Mouse (Mus musculus) stomach, postnatal 0 days (tissue): ENCODE results near the gene Shisal2a. TPM values are rescaled to one million over a fixed set of nuclear protein-coding genes. Genes with fewer than 3 reads are reported as not detected.

Experiments used
- ATAC-seq: fragments of 200-750 bp; cut with Nextera tagmentation; 2 replicates; pipeline ENCODE4 v1.8.0; 2017; ENCODE audit not compliant: low FRiP score, low TSS enrichment
- DNase-seq: peaks from one replicate; pipeline ENCODE4 v3.0.0-alpha.2; 2016; ENCODE audit warnings: low spot score
- H3K27ac ChIP-seq: fragments of 300-500 bp; sonication (generic); replicated peaks from 2 replicates; pipeline ENCODE4 v1.5.1; 2014; ENCODE audit warnings: mild to moderate bottlenecking, control low read depth
- H3K27me3 ChIP-seq: fragments of 300-500 bp; sonication (generic); 2 replicates; pipeline ENCODE4 v1.6.1; 2014; ENCODE audit warnings: low read length; ENCODE audit not compliant: control insufficient read depth, insufficient read depth
- H3K36me3 ChIP-seq: fragments of 300-500 bp; sonication (generic); 2 replicates; pipeline ENCODE4 v1.6.1; 2014; ENCODE audit warnings: low read length, mixed read lengths; ENCODE audit not compliant: control insufficient read depth, insufficient read depth
- H3K4me1 ChIP-seq: fragments of 300-500 bp; sonication (generic); replicated peaks from 2 replicates; pipeline ENCODE4 v1.6.1; 2014; ENCODE audit warnings: antibody characterized with exemption; ENCODE audit not compliant: control insufficient read depth, insufficient read depth
- H3K4me2 ChIP-seq: fragments of 300-500 bp; sonication (generic); replicated peaks from 2 replicates; pipeline ENCODE4 v1.6.1; 2014; ENCODE audit warnings: low read depth, mild to moderate bottlenecking, control low read depth, moderate library complexity
- H3K4me3 ChIP-seq: fragments of 300-500 bp; sonication (generic); 2 replicates; pipeline ENCODE4 v1.5.1; 2014; ENCODE audit warnings: low read depth, low read length, control low read depth
- H3K9ac ChIP-seq: fragments of 300-500 bp; sonication (generic); 2 replicates; pipeline ENCODE4 v1.6.1; 2014; ENCODE audit warnings: mild to moderate bottlenecking, low read length, control low read depth, mixed read lengths
- H3K9me3 ChIP-seq: fragments of 300-500 bp; sonication (generic); 2 replicates; pipeline ENCODE4 v1.6.1; 2016; ENCODE audit warnings: low read length; ENCODE audit not compliant: control insufficient read depth
- CTCF ChIP-seq: IDR thresholded peaks from 2 replicates; pipeline ENCODE4 v1.5.1; 2016; ENCODE audit warnings: antibody characterized with exemption, low read depth, mild to moderate bottlenecking, moderate library complexity
- EP300 ChIP-seq: optimal IDR thresholded peaks from 2 replicates; pipeline ENCODE3; 2016; ENCODE audit warnings: antibody characterized with exemption
- WGBS: fragments of 180-500 bp; shearing (Covaris S2); extraction: QIAGEN DNeasy Blood & Tissue Kit; methylation state at CpG from one replicate; pipeline ENCODE4 v1.1.7; 2014; 5-methylcytosine and 5-hydroxymethylcytosine counted together
- polyA plus RNA-seq: library from polyadenylated mRNA; unstranded; fragments of >200 nt; fragmentation: Nextera tagmentation; extraction: Ambion mirVana; gene quantifications from 2 replicates; pipeline ENCODE4 v1.2.1, GENCODE M21; 2015

Gene Shisal2a
- polyA plus RNA-seq, 1 experiment from 2014 or later, result 4.9 TPM

- Histone ChIP-seq H3K9ac (no peak overlapping the region), H3K27ac (0 out of 2 replicates have a peak overlapping the region, but pooled peaks have one; percentile 79), H3K36me3 (no peaks in the 10 kb centered on the region), H3K27me3 (no peaks in the 10 kb centered on the region), H3K4me2 (no peak overlapping the region), H3K4me3 (no peak overlapping the region), H3K9me3 (no peaks in the 10 kb centered on the region), H3K4me1 (peaks cover 3% of the 10 kb centered on the region)
- 79% methylated on average over 3 of the region's 3 CpGs for WGBS
- TF ChIP-seq CTCF (no peak), EP300 (no peak)
- DNase-seq, result no peak
- no peak for ATAC-seq
These were observed 34.1 kb downstream of the Shisal2a start for GRCm38 (mm10) chr4:108349064-108349463.

GRCm38 (mm10) chr4:108348256-108348875 lies 34.8 kb downstream of the Shisal2a start:
- Histone ChIP-seq H3K4me3 (no peak overlapping the region), H3K36me3 (no peaks in the 10 kb centered on the region), H3K4me2 (no peak overlapping the region), H3K9ac (no peak overlapping the region), H3K4me1 (peaks cover 3% of the 10 kb centered on the region), H3K27me3 (no peaks in the 10 kb centered on the region), H3K9me3 (no peaks in the 10 kb centered on the region), H3K27ac (peak overlapping the region; percentile 79)
- ATAC-seq, result peak; percentile 60
- TF ChIP-seq CTCF, result no peak
- TF ChIP-seq EP300, result no peak
- 36% methylated on average over 5 of the region's 5 CpGs for WGBS
- no peak for DNase-seq

- Histone ChIP-seq H3K4me3 (no peak overlapping the region), H3K4me2 (no peak overlapping the region), H3K36me3 (no peaks in the 10 kb centered on the region), H3K27ac (peak overlapping the region; percentile 79; the same call in 1 of the 2 replicates), H3K9me3 (no peaks in the 10 kb centered on the region), H3K9ac (no peak overlapping the region), H3K27me3 (no peaks in the 10 kb centered on the region), H3K4me1 (peaks cover 3% of the 10 kb centered on the region)
- peak; percentile 85 for TF ChIP-seq EP300
- no peak for TF ChIP-seq CTCF
- DNase-seq (peak; percentile 72), ATAC-seq (peak; percentile 87)
- WGBS, result 51% methylated on average over 5 of the region's 5 CpGs
These were observed 36.0 kb downstream of the Shisal2a start for GRCm38 (mm10) chr4:108347111-108347510.

- TF ChIP-seq EP300, result no peak
- TF ChIP-seq CTCF, result no peak
- 43% methylated on average over 5 of the region's 5 CpGs for WGBS
- DNase-seq, result no peak
- Histone ChIP-seq H3K4me2 (no peak overlapping the region), H3K27me3 (no peaks in the 10 kb centered on the region), H3K9me3 (no peaks in the 10 kb centered on the region), H3K9ac (no peak overlapping the region), H3K36me3 (no peaks in the 10 kb centered on the region), H3K27ac (peak overlapping the region; percentile 9; the same call in 1 of the 2 replicates), H3K4me1 (peaks cover 3% of the 10 kb centered on the region), H3K4me3 (no peak overlapping the region)
- ATAC-seq, result no peak
These were observed 37.3 kb downstream of the Shisal2a start for GRCm38 (mm10) chr4:108345826-108346225.

GRCm38 (mm10) chr4:108344631-108345083 lies 38.5 kb downstream of the Shisal2a start:
- no peak for ATAC-seq

GRCm38 (mm10) chr4:108339277-108339690 lies 43.9 kb downstream of the Shisal2a start:
- H3K36me3 ChIP-seq, result no peaks in the 10 kb centered on the region; the same call in 1 of the 2 replicates
- ATAC-seq (peak; percentile 65), DNase-seq (peak; percentile 68)
- H3K4me2 ChIP-seq, result no peak overlapping the region
- H3K4me1 ChIP-seq, result no peaks in the 10 kb centered on the region
- no peaks in the 10 kb centered on the region for H3K27me3 ChIP-seq
- H3K9ac ChIP-seq, result no peak overlapping the region
- TF ChIP-seq EP300 (no peak), CTCF (peak; percentile 90)
- no peak overlapping the region for H3K4me3 ChIP-seq
- WGBS, result 15% methylated on average over 4 of the region's 4 CpGs
- no peak overlapping the region; the same call in 1 of the 2 replicates for H3K27ac ChIP-seq
- no peaks in the 10 kb centered on the region for H3K9me3 ChIP-seq

More at GRCm38 (mm10) chr4:108344631-108345083, 38.5 kb downstream of the Shisal2a start:
- no peaks in the 10 kb centered on the region for H3K27me3 ChIP-seq
- H3K9me3 ChIP-seq, result no peaks in the 10 kb centered on the region
- no peak overlapping the region for H3K9ac ChIP-seq
- 18% methylated on average over 7 of the region's 7 CpGs for WGBS
- no peak for TF ChIP-seq CTCF
- TF ChIP-seq EP300, result no peak
- no peak overlapping the region for H3K4me2 ChIP-seq
- DNase-seq, result no peak
- H3K4me3 ChIP-seq, result no peak overlapping the region
- H3K27ac ChIP-seq, result no peak overlapping the region
- H3K4me1 ChIP-seq, result peaks cover 3% of the 10 kb centered on the region
- no peaks in the 10 kb centered on the region for H3K36me3 ChIP-seq
